Mouse (Mus musculus) embryonic facial prominence, embryonic 15.5 days (tissue): ENCODE data around the gene Cbl. TPM values are rescaled to one million over a fixed set of nuclear protein-coding genes. Genes with fewer than 3 reads are reported as not detected.

Source experiments
- ATAC-seq: fragments of 200-750 bp; cut with Nextera tagmentation; 2 replicates; pipeline ENCODE4 v1.8.0; 2017; ENCODE audit warnings: low read depth, moderate TSS enrichment; ENCODE audit not compliant: insufficient number of reproducible peaks, low FRiP score, low TSS enrichment
- H3K27ac ChIP-seq: fragments of 300-500 bp; sonication (generic); replicated peaks from 2 replicates; pipeline ENCODE4 v1.5.1; 2015; ENCODE audit warnings: mild to moderate bottlenecking, inconsistent platforms
- H3K27me3 ChIP-seq: fragments of 300-500 bp; sonication (generic); 2 replicates; pipeline ENCODE4 v1.6.1; 2015; ENCODE audit warnings: inconsistent platforms
- H3K36me3 ChIP-seq: fragments of 300-500 bp; sonication (generic); 2 replicates; pipeline ENCODE4 v1.6.1; 2015; ENCODE audit warnings: mild to moderate bottlenecking, inconsistent platforms
- H3K4me1 ChIP-seq: fragments of 300-500 bp; sonication (generic); 2 replicates; pipeline ENCODE4 v1.6.1; 2015; ENCODE audit warnings: inconsistent platforms
- H3K4me2 ChIP-seq: fragments of 300-500 bp; sonication (generic); replicated peaks from 2 replicates; pipeline ENCODE4 v1.6.1; 2015; ENCODE audit warnings: mild to moderate bottlenecking, inconsistent platforms
- H3K4me3 ChIP-seq: fragments of 300-500 bp; sonication (generic); replicated peaks from 2 replicates; pipeline ENCODE4 v1.5.1; 2015; ENCODE audit warnings: mild to moderate bottlenecking, inconsistent platforms
- H3K9ac ChIP-seq: fragments of 300-500 bp; sonication (generic); 2 replicates; pipeline ENCODE4 v1.6.1; 2015; ENCODE audit warnings: inconsistent platforms
- H3K9me3 ChIP-seq: fragments of 300-500 bp; sonication (generic); replicated peaks from 2 replicates; pipeline ENCODE4 v1.6.1; 2016; ENCODE audit warnings: inconsistent platforms
- WGBS: fragments of 180-500 bp; shearing (Covaris S2); methylation state at CpG from one replicate; pipeline ENCODE4 v1.1.7; 2015; 5-methylcytosine and 5-hydroxymethylcytosine counted together
- polyA plus RNA-seq: library from polyadenylated mRNA; unstranded; fragments of >200 nt; fragmentation: Nextera tagmentation; extraction: Ambion mirVana; gene quantifications from 2 replicates; pipeline ENCODE4 v1.2.1, GENCODE M21; 2015

The Cbl gene
- polyA plus RNA-seq, 1 experiment from 2014 or later, result 17.7 TPM

DNA sequence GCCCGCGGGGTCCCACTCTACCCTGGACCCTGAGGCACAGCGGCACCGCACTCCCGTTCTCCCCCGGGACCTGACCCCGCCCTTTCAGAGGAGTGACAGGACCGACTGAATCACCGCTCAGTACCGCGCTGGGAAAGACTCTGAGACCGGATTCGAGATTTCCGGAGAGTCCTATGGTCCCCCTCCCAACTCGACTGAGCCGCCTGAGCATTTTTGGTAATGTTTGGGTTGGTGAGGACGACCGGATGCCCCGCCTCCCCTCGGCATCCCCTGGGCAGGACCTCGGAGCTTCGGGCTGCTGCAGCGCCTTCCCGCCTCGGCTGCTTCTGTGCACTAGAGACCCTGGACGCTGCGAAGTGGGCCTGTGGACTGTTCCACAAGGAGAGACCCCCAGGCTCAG lies 103.8 kb downstream of the Cbl start:
- Histone ChIP-seq H3K4me2 (peak overlapping the region; percentile 75), H3K27ac (peak overlapping the region; percentile 84), H3K27me3 (peaks cover 17% of the 10 kb centered on the region), H3K4me3 (peak overlapping the region; percentile 41), H3K9me3 (no peaks in the 10 kb centered on the region), H3K9ac (peak overlapping the region; percentile 21; the same call in 1 of the 2 replicates), H3K4me1 (peaks cover 56% of the 10 kb centered on the region), H3K36me3 (no peaks in the 10 kb centered on the region)
- WGBS, result under 1% methylated on average over 27 of the region's 27 CpGs
- ATAC-seq, result peak; percentile 51

- peak overlapping the region; percentile 21; the same call in 1 of the 2 replicates for H3K9ac ChIP-seq
Observed at GRCm38 (mm10) chr9:44129633-44130032, 104.2 kb downstream of the Cbl start.

DNA sequence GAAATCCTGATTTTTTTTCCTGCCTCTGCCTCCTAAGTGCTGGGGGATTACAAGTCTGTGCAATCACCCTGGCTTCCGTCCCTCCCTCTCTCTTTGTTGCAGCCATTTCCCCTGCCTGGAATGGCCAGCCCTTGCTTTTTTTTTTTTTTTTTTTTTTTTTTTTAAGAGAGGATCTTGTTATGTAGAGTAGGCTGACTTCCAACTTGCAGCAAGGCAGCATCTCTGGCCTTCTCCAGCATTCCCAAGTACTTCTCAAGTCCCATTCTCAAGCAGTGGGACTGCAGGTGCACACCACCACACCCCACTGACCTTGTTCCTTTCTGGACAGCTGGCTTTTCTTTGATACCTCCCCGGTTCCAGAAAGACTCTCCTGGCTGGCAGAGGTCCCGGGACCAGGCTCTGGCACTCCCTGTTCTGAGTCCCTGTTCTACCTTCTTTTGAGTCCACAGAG lies 106.5 kb downstream of the Cbl start:
- no peak overlapping the region for H3K4me2 ChIP-seq
- H3K27ac ChIP-seq, result no peak overlapping the region
- H3K27me3 ChIP-seq, result peaks cover 7% of the 10 kb centered on the region
- no peak for ATAC-seq
- no peak overlapping the region for H3K4me3 ChIP-seq
- no peaks in the 10 kb centered on the region for H3K36me3 ChIP-seq
- H3K9ac ChIP-seq, result no peak overlapping the region
- no peaks in the 10 kb centered on the region for H3K9me3 ChIP-seq
- peaks cover 35% of the 10 kb centered on the region for H3K4me1 ChIP-seq
- 66% methylated on average over 3 of the region's 3 CpGs for WGBS

More at GRCm38 (mm10) chr9:44129633-44130032, 104.2 kb downstream of the Cbl start:
- WGBS, result 8% methylated on average over 9 of the region's 9 CpGs
- Histone ChIP-seq H3K4me1 (peaks cover 52% of the 10 kb centered on the region), H3K27ac (peak overlapping the region; percentile 84), H3K4me3 (peak overlapping the region; percentile 41), H3K9me3 (no peaks in the 10 kb centered on the region), H3K27me3 (peaks cover 17% of the 10 kb centered on the region), H3K4me2 (peak overlapping the region; percentile 75), H3K36me3 (no peaks in the 10 kb centered on the region)
- no peak for ATAC-seq

GRCm38 (mm10) chr9:44126746-44127145 lies 107.1 kb downstream of the Cbl start:
- Histone ChIP-seq H3K27ac (peak overlapping the region; percentile 56; the same call in 1 of the 2 replicates), H3K4me3 (no peak overlapping the region), H3K27me3 (0 out of 2 replicates have a peak, but pooled peaks cover 4% of the 10 kb centered on the region), H3K9ac (no peak overlapping the region), H3K9me3 (no peaks in the 10 kb centered on the region), H3K4me2 (no peak overlapping the region), H3K36me3 (no peaks in the 10 kb centered on the region), H3K4me1 (peaks cover 35% of the 10 kb centered on the region)
- WGBS, result 83% methylated on average over 3 of the region's 3 CpGs
- ATAC-seq, result no peak

DNA sequence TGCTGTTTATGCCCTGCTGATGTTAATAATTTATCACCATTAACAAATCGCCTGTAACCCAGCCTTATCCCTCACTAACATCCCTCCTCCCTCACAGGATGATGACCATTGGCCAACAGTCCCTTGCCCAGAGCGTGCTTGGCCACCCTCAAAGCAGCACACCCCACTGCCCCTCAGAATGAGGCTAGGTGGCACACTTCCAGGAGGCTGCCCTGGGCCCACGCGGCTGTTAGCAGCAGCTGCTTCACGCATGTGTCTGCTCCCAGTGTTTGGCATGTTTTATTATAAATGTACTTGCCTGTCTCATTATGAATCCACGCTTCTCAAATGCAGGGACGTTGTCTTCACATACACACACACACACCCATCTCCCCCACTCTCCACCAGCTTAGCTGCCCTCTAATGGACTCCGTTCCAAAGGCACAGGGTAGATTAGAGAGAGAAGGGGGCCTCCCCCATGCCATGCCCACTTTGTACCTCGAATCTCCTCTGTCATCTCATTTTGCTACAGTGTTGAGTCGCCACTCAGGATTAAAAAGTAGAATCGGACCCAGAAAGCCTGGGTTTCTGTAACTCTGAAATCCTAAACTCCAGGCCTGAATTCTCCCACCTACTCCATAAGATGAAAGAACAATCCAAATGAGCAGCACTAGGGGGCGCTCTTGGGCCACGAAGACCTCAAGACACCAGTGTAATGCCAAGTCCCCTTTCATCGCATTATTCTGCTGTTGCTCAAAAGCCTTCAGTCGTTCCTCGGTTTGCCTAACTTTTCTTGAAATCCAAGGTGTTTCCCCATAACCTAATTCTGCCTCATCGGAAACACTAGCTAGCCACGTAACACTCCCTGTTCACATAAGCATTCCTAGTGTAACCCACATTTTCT lies 108.1 kb downstream of the Cbl start:
- Histone ChIP-seq H3K4me3 (no peak overlapping the region), H3K9ac (no peak overlapping the region), H3K4me2 (peak overlapping the region; percentile 34; the same call in 1 of the 2 replicates), H3K27ac (peak overlapping the region; percentile 56; the same call in 1 of the 2 replicates), H3K27me3 (no peaks in the 10 kb centered on the region), H3K4me1 (peaks cover 27% of the 10 kb centered on the region), H3K36me3 (no peaks in the 10 kb centered on the region), H3K9me3 (no peaks in the 10 kb centered on the region)
- WGBS, result 25% methylated on average over 18 of the region's 18 CpGs
- ATAC-seq, result no peak

- ATAC-seq, result no peak
- 0 out of 2 replicates have a peak overlapping the region, but pooled peaks have one; percentile 56 for H3K27ac ChIP-seq
- H3K9ac ChIP-seq, result no peak overlapping the region
- H3K4me2 ChIP-seq, result no peak overlapping the region
- no peaks in the 10 kb centered on the region for H3K9me3 ChIP-seq
- WGBS, result 39% methylated on average over 5 of the region's 5 CpGs
- no peaks in the 10 kb centered on the region for H3K36me3 ChIP-seq
- no peaks in the 10 kb centered on the region for H3K27me3 ChIP-seq
- peaks cover 20% of the 10 kb centered on the region for H3K4me1 ChIP-seq
- no peak overlapping the region for H3K4me3 ChIP-seq
Observed at GRCm38 (mm10) chr9:44125026-44125425, 108.8 kb downstream of the Cbl start.

DNA sequence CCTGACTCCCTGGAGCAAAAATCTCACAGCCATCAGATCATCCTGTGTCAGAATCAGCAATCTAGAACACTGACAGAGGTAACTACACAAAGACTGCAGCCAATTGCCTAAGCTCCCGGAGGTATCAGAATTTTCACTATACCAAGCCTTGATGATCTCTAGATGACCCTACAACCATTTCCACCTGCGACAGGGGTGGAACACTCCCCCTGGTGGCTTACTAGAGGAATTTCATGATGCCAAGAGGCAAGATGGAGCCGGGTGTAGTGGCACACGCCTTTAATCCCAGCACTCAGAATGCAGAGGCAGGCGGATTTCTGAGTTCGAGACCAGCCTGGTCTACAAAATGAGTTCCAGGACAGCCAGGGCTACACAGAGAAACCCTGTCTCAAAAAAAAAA lies 109.5 kb downstream of the Cbl start:
- H3K27ac ChIP-seq, result no peak overlapping the region
- no peaks in the 10 kb centered on the region for H3K27me3 ChIP-seq
- no peak overlapping the region for H3K4me3 ChIP-seq
- no peak for ATAC-seq
- 69% methylated on average over 6 of the region's 6 CpGs for WGBS
- no peak overlapping the region for H3K4me2 ChIP-seq
- H3K9ac ChIP-seq, result no peak overlapping the region
- H3K36me3 ChIP-seq, result no peaks in the 10 kb centered on the region
- H3K4me1 ChIP-seq, result peaks cover 13% of the 10 kb centered on the region
- H3K9me3 ChIP-seq, result no peaks in the 10 kb centered on the region

GRCm38 (mm10) chr9:44119948-44120465 lies 113.8 kb downstream of the Cbl start:
- no peak overlapping the region for H3K9ac ChIP-seq
- 75% methylated on average over 8 of the region's 8 CpGs for WGBS
- H3K27me3 ChIP-seq, result no peaks in the 10 kb centered on the region
- H3K27ac ChIP-seq, result no peak overlapping the region
- no peak overlapping the region for H3K4me2 ChIP-seq
- no peak overlapping the region for H3K4me3 ChIP-seq
- no peaks in the 10 kb centered on the region for H3K4me1 ChIP-seq
- no peaks in the 10 kb centered on the region for H3K36me3 ChIP-seq
- no peaks in the 10 kb centered on the region for H3K9me3 ChIP-seq
- ATAC-seq, result no peak

DNA sequence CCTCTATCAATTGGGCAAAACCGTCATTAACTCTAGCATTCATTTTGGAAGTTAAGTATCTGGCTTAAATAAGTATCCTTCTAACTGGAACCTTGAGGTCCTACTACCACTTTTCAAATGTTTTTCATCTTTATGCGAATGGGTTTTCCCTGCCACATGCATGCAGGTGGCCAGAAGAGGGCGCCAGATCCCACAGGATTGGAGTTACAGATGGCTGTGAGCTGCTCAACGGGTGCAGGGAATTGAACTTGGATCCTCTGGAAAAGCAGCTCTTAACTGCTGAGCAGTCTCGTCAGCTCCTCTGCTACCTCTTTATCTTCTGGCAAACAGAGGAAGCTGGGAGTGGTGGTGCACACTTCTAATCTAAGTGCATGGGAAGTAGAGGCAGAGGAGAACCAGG lies 114.8 kb downstream of the Cbl start:
- Histone ChIP-seq H3K4me2 (no peak overlapping the region), H3K9me3 (no peaks in the 10 kb centered on the region), H3K36me3 (no peaks in the 10 kb centered on the region), H3K9ac (no peak overlapping the region), H3K27me3 (no peaks in the 10 kb centered on the region), H3K4me1 (no peaks in the 10 kb centered on the region), H3K27ac (no peak overlapping the region), H3K4me3 (no peak overlapping the region)
- 47% methylated on average over 5 of the region's 5 CpGs for WGBS
- no peak for ATAC-seq

- H3K27ac ChIP-seq, result no peak overlapping the region
- H3K36me3 ChIP-seq, result no peaks in the 10 kb centered on the region
Observed at GRCm38 (mm10) chr9:44116182-44116581, 117.7 kb downstream of the Cbl start.

GRCm38 (mm10) chr9:44115599-44115998 lies 118.2 kb downstream of the Cbl start:
- H3K36me3 ChIP-seq, result no peaks in the 10 kb centered on the region
- H3K4me1 ChIP-seq, result peaks cover 12% of the 10 kb centered on the region
- no peak overlapping the region for H3K4me3 ChIP-seq
- WGBS, result 91% methylated on average over 9 of the region's 9 CpGs
- no peaks in the 10 kb centered on the region for H3K9me3 ChIP-seq
- no peaks in the 10 kb centered on the region for H3K27me3 ChIP-seq
- no peak overlapping the region for H3K27ac ChIP-seq
- no peak overlapping the region for H3K9ac ChIP-seq
- ATAC-seq, result no peak
- H3K4me2 ChIP-seq, result no peak overlapping the region

More at GRCm38 (mm10) chr9:44116182-44116581, 117.7 kb downstream of the Cbl start:
- 91% methylated on average over 4 of the region's 4 CpGs for WGBS
- Histone ChIP-seq H3K4me1 (peaks cover 12% of the 10 kb centered on the region), H3K4me3 (no peak overlapping the region), H3K9ac (no peak overlapping the region), H3K9me3 (no peaks in the 10 kb centered on the region), H3K4me2 (no peak overlapping the region), H3K27me3 (no peaks in the 10 kb centered on the region)
- no peak for ATAC-seq
